Mouse (Mus musculus) olfactory bulb, adult 2 months (tissue): ENCODE measurements around the gene Ankrd11.

Experiments used
- CTCF ChIP-seq: fragments of 200-500 bp; IDR thresholded peaks from 2 replicates; pipeline ENCODE4 v1.5.1; 2012; ENCODE audit warnings: low read depth, mild to moderate bottlenecking, low read length, moderate library complexity; ENCODE audit not compliant: insufficient read depth
- POLR2A ChIP-seq: fragments of 200-500 bp; IDR thresholded peaks from 2 replicates; pipeline ENCODE4 v1.6.1; 2012; ENCODE audit warnings: mild to moderate bottlenecking, low read depth, low read length, moderate library complexity; ENCODE audit not compliant: insufficient read depth

DNA sequence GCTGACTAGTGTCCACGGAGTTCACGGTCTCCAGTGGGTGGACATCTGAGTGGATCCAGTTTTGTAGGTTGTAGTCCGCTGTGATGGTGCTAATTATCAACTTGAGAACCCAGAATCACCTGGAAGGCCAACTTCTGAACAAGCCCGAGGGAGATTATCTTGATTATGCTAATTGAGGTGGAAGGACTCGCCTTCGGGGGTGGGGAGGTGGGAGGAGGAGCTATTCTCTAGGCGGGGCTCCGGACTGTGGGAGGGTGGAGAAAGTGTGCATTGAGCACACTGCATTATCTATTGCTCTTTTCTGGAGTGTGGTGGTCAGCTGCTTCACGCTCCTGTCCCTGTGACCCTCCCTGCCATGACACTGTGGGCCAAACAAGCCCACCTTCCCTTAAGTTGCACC, 170.4 kb downstream of the Ankrd11 start:
- TF ChIP-seq CTCF (no peak), POLR2A (no peak)
